Mouse (Mus musculus): ENCODE measurements around the gene BC003965. TPM values are rescaled to one million over a fixed set of nuclear protein-coding genes. Genes with fewer than 3 reads are reported as not detected.

BC003965 gene
- polyA plus RNA-seq (2016; fragmentation: Nextera tagmentation; extraction: Ambion mirVana) = 35.6 and 36.3 TPM in 2 replicates

- H3K4me3 ChIP-seq = peak within 1 kb of the TSS; percentile 93
- H3K27ac ChIP-seq = peak within 1 kb of the TSS; percentile 94
- H3K4me1 ChIP-seq (replicated peaks) = peaks cover 34% of the 10 kb centered on the region
- WGBS = under 1% methylated on average over 50 of the region's 50 CpGs
- peaks cover 7% of the 10 kb centered on the region; the same call in 1 of the 2 replicates for H3K36me3 ChIP-seq
- no peaks in the 10 kb centered on the region for H3K9me3 ChIP-seq
- peaks cover 4% of the 10 kb centered on the region; the same call in 1 of the 2 replicates for H3K27me3 ChIP-seq (ENCODE audit: insufficient read depth, poor library complexity, severe bottlenecking)
- peak; percentile 98 for DNase-seq (ENCODE audit: low spot score)
Measured at GRCm38 (mm10) chr17:25184129-25184691, at the start of gene BC003965. Gene BC003965, plus strand, starts transcription at chr17:25184554.

DNA sequence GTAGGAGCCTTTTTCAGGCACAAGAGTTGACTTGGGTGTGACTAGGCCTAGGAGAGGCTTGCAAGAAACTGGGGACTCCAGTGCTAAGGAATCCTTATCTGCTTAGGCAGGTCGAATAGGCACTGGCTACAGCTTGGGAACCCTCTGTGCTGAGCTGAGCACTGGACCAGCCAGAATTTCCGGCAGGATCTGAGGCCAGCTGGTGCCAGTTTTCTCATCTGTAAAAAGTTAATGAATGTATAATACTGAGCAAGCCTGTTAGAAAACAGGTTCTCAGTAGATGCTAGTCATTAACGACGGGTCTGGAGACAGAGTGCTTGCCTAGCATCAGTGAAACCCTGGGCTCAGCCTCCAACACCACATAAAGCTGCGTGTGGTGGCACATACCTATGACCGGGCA is 48.7 kb upstream of the BC003965 start:
- Histone ChIP-seq H3K4me3 (no peak overlapping the region), H3K4me1 (replicated peaks) (peaks cover 12% of the 10 kb centered on the region), H3K27me3 (ENCODE audit: insufficient read depth, poor library complexity, severe bottlenecking) (no peaks in the 10 kb centered on the region), H3K36me3 (peaks cover 19% of the 10 kb centered on the region), H3K9me3 (no peaks in the 10 kb centered on the region), H3K27ac (no peak overlapping the region)
- no peak for DNase-seq (ENCODE audit: low spot score)
- 86% methylated on average over 6 of the region's 6 CpGs for WGBS

- Histone ChIP-seq H3K9me3 (no peaks in the 10 kb centered on the region), H3K27ac (no peak overlapping the region), H3K4me3 (no peak overlapping the region), H3K4me1 (replicated peaks) (peaks cover 11% of the 10 kb centered on the region), H3K27me3 (ENCODE audit: insufficient read depth, poor library complexity, severe bottlenecking) (no peaks in the 10 kb centered on the region), H3K36me3 (peaks cover 31% of the 10 kb centered on the region)
- no peak for DNase-seq (ENCODE audit: low spot score)
- 89% methylated on average over 1 of the region's 1 CpGs for WGBS
Measured at GRCm38 (mm10) chr17:25138803-25139202, 45.6 kb upstream of the BC003965 start.

DNA sequence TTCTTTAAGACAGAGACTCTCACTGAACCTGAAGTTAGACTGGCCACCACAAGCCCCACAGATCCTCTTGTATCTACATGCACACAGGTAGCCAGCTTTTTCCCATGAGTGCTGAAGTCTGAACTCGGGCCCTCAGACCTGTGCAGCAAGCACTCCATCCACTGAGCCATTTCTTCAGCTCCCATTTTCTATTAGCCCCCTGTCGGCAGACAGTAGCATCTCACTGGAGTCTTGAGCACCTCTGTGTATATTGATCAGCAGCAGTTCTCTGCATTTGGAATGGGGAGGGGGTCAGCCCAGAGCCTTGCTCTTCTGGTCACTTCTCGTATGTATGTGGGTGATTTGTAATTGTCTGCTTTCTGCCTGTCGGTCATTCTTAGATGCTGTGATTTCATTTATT is 44.4 kb upstream of the BC003965 start:
- Histone ChIP-seq H3K4me1 (replicated peaks) (no peaks in the 10 kb centered on the region), H3K27ac (no peak overlapping the region), H3K9me3 (no peaks in the 10 kb centered on the region), H3K27me3 (ENCODE audit: insufficient read depth, poor library complexity, severe bottlenecking) (no peaks in the 10 kb centered on the region), H3K36me3 (peaks cover 39% of the 10 kb centered on the region), H3K4me3 (no peak overlapping the region)
- no peak for DNase-seq (ENCODE audit: low spot score)
- 79% methylated on average over 4 of the region's 4 CpGs for WGBS

- Histone ChIP-seq H3K36me3 (peaks cover 45% of the 10 kb centered on the region), H3K27me3 (ENCODE audit: insufficient read depth, poor library complexity, severe bottlenecking) (no peaks in the 10 kb centered on the region), H3K9me3 (no peaks in the 10 kb centered on the region), H3K27ac (no peak within 1 kb of the TSS), H3K4me1 (replicated peaks) (no peaks in the 10 kb centered on the region), H3K4me3 (no peak within 1 kb of the TSS)
- DNase-seq (ENCODE audit: low spot score) = no peak
- WGBS = 87% methylated on average over 1 of the region's 1 CpGs
Measured at GRCm38 (mm10) chr17:25162161-25162560, 22.2 kb upstream of the BC003965 start, which contains the start of gene Ccdc154. Gene Ccdc154, plus strand, starts transcription at chr17:25162461.

GRCm38 (mm10) chr17:25163387-25163786 is 21.0 kb upstream of the BC003965 start:
- H3K4me3 ChIP-seq = no peak overlapping the region
- H3K9me3 ChIP-seq = no peaks in the 10 kb centered on the region

GRCm38 (mm10) chr17:25164770-25165169 is 19.6 kb upstream of the BC003965 start:
- DNase-seq (ENCODE audit: low spot score) = no peak
- 85% methylated on average over 3 of the region's 3 CpGs for WGBS
- Histone ChIP-seq H3K27me3 (ENCODE audit: insufficient read depth, poor library complexity, severe bottlenecking) (no peaks in the 10 kb centered on the region), H3K4me3 (no peak overlapping the region), H3K4me1 (replicated peaks) (no peaks in the 10 kb centered on the region), H3K9me3 (no peaks in the 10 kb centered on the region), H3K27ac (no peak overlapping the region), H3K36me3 (peaks cover 20% of the 10 kb centered on the region)

More at GRCm38 (mm10) chr17:25163387-25163786, 21.0 kb upstream of the BC003965 start:
- H3K36me3 ChIP-seq = peaks cover 33% of the 10 kb centered on the region
- 76% methylated on average over 7 of the region's 7 CpGs for WGBS
- H3K27ac ChIP-seq = no peak overlapping the region
- DNase-seq (ENCODE audit: low spot score) = no peak
- H3K27me3 ChIP-seq (ENCODE audit: insufficient read depth, poor library complexity, severe bottlenecking) = no peaks in the 10 kb centered on the region
- no peaks in the 10 kb centered on the region for H3K4me1 ChIP-seq (replicated peaks)

DNA sequence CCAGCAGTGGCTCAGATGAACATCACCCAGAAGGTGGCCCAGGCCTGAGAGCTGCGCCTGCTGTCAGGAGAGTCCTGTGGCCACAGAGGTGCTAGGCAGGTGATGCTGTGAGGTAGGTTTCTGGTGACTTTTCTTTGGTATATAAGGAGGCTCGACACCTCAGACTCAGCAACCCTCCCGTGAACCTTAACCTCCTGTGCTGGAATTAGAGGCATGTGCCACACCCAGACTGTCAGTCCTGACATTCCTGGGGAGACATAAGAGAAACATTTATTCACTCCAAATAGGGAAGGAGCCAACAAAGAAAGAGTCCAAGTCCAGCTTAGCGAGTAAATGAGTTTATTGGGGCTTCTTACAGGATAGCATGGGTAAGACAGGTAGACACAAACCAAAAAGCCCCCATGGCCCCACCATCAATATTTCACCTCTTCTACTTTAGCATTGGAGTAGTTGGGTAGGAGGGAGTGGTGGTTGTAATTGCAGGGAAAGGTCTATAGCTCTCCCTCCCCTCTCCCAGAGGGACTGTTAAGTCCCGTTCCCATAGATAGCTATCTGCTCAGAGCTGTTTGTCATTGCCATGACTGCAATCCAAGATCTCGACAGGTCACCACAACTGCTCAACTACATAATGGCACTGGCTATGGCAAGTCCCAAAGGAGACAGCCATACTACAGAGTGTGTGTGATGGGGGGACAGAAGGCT is 18.2 kb upstream of the BC003965 start:
- no peaks in the 10 kb centered on the region for H3K4me1 ChIP-seq (replicated peaks)
- peaks cover 7% of the 10 kb centered on the region for H3K36me3 ChIP-seq
- H3K27me3 ChIP-seq (ENCODE audit: insufficient read depth, poor library complexity, severe bottlenecking) = no peaks in the 10 kb centered on the region
- no peak overlapping the region for H3K4me3 ChIP-seq
- H3K9me3 ChIP-seq = no peaks in the 10 kb centered on the region
- H3K27ac ChIP-seq = no peak overlapping the region
- 75% methylated on average over 6 of the region's 6 CpGs for WGBS
- DNase-seq (ENCODE audit: low spot score) = no peak

DNA sequence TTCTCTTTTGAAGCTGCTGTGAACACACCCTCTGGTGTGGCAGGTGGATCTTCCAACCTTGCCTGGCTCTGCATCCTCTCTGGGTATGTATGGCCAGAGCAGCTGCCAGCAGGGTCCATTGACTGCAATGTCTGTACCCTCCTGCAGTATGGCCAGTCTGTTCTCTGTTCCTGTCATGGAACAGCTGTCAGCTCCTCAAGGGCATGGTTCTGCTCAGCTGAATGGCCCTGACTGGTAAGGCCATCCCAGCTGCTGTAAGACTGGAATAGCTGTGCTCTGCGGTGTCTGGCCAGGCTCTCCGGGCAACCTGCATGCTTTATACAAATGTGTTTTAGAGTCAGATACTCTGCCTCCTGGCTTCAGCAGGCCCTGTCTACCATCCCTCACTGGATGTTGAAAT is 14.6 kb upstream of the BC003965 start:
- no peak for DNase-seq (ENCODE audit: low spot score)
- WGBS = 92% methylated on average over 2 of the region's 2 CpGs
- no peaks in the 10 kb centered on the region for H3K27me3 ChIP-seq (ENCODE audit: insufficient read depth, poor library complexity, severe bottlenecking)
- H3K9me3 ChIP-seq = no peaks in the 10 kb centered on the region
- H3K27ac ChIP-seq = no peak overlapping the region
- no peaks in the 10 kb centered on the region for H3K4me1 ChIP-seq (replicated peaks)
- H3K4me3 ChIP-seq = no peak overlapping the region
- no peaks in the 10 kb centered on the region for H3K36me3 ChIP-seq

DNA sequence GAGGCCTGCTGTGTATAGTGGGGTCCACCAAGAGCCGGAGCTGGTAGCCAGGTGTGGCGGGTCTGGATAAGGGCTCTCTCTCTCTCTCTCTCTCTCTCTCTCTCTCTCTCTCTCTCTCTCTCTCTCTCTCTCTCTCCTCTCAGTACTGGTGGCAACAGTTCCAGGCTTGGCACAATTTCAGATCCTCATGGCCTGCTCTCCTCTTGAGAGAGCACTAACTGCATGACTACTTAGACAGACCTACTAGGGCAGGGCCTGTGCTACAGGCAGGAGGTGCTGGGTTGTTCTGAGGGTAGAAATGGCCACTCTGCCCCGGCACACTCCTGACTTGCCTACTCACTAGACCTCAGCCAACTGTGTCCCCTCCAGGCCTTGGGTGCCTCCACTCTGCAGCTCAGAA is 11.8 kb upstream of the BC003965 start:
- Histone ChIP-seq H3K9me3 (no peaks in the 10 kb centered on the region), H3K4me1 (replicated peaks) (peaks cover 9% of the 10 kb centered on the region; the same call in 1 of the 2 replicates), H3K36me3 (no peaks in the 10 kb centered on the region), H3K4me3 (no peak overlapping the region), H3K27ac (no peak overlapping the region), H3K27me3 (ENCODE audit: insufficient read depth, poor library complexity, severe bottlenecking) (no peaks in the 10 kb centered on the region; the same call in 1 of the 2 replicates)
- DNase-seq (ENCODE audit: low spot score) = no peak
- 94% methylated on average over 3 of the region's 3 CpGs for WGBS

DNA sequence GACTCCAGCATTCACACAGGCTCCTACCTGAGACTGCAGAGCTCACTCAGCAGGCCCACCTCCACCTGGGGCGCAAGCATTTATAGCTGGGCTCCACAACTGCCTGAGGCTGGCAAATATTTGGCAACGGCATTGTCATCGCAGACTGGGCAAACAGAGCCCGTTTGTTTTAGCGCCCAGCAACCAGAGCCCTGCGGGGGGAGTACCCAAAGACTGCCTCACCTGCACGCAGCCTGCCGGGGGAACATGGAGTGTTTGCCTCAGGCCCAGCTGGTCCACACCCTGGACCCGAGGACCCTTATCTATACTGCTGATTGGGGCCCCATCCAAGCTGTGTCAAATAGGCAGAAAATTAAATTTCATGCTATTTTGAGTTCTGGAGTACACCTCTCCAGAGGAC is 8.9 kb upstream of the BC003965 start, which contains the start of gene Gm38655:
TSS of gene Gm38655 (minus strand) at position 61 of the 400 bp plus-strand sequence.
- Histone ChIP-seq H3K9me3 (no peaks in the 10 kb centered on the region), H3K27me3 (ENCODE audit: insufficient read depth, poor library complexity, severe bottlenecking) (no peaks in the 10 kb centered on the region; the same call in 1 of the 2 replicates), H3K36me3 (no peaks in the 10 kb centered on the region), H3K27ac (no peak within 1 kb of the TSS), H3K4me3 (no peak within 1 kb of the TSS), H3K4me1 (replicated peaks) (peaks cover 9% of the 10 kb centered on the region; the same call in 1 of the 2 replicates)
- DNase-seq (ENCODE audit: low spot score) = no peak
- WGBS = 72% methylated on average over 9 of the region's 9 CpGs

- peak overlapping the region; percentile 93 for H3K4me3 ChIP-seq
- peak overlapping the region; percentile 23; the same call in 1 of the 2 replicates for H3K27ac ChIP-seq
- no peaks in the 10 kb centered on the region for H3K9me3 ChIP-seq
- DNase-seq (ENCODE audit: low spot score) = no peak
- peaks cover 29% of the 10 kb centered on the region for H3K4me1 ChIP-seq (replicated peaks)
- peaks cover 7% of the 10 kb centered on the region; the same call in 1 of the 2 replicates for H3K36me3 ChIP-seq
- H3K27me3 ChIP-seq (ENCODE audit: insufficient read depth, poor library complexity, severe bottlenecking) = peaks cover 4% of the 10 kb centered on the region; the same call in 1 of the 2 replicates
Measured at GRCm38 (mm10) chr17:25183232-25183631, 1.1 kb upstream of the BC003965 start.

DNA sequence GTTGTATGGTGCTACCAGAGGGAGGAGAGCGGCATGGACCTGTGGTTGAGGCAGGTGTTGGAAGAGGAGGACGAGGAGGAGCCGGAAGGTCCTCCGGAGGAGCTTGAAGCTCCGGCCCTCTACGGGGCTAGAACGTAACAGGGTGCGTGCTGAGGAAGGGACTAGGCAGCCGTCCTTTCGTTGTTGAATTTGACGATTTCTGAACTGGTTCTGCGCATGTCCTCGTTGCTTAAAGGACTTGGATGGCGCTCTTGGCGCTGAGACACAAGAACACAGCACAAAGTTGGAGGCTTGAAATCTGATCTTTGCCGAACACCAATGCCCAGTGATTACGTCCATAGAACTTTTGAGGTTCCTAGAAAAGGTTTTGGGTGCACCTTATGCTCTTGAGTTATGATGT is 607 bp downstream of the BC003965 start:
- H3K4me1 ChIP-seq (replicated peaks) = peaks cover 42% of the 10 kb centered on the region
- DNase-seq (ENCODE audit: low spot score) = no peak
- H3K36me3 ChIP-seq = peaks cover 7% of the 10 kb centered on the region; the same call in 1 of the 2 replicates
- 9% methylated on average over 17 of the region's 17 CpGs for WGBS
- H3K27me3 ChIP-seq (ENCODE audit: insufficient read depth, poor library complexity, severe bottlenecking) = peaks cover 4% of the 10 kb centered on the region; the same call in 1 of the 2 replicates
- no peaks in the 10 kb centered on the region for H3K9me3 ChIP-seq
- H3K27ac ChIP-seq = peak overlapping the region; percentile 94
- H3K4me3 ChIP-seq = peak overlapping the region; percentile 93
